Mouse (Mus musculus) stomach, postnatal 0 days (tissue): ENCODE results near the gene Srsf4. TPM values are rescaled to one million over a fixed set of nuclear protein-coding genes. Genes with fewer than 3 reads are reported as not detected.

ENCODE experiments used
- ATAC-seq: fragments of 200-750 bp; cut with Nextera tagmentation; 2 replicates; pipeline ENCODE4 v1.8.0; 2017; ENCODE audit not compliant: low FRiP score, low TSS enrichment
- DNase-seq: peaks from one replicate; pipeline ENCODE4 v3.0.0-alpha.2; 2016; ENCODE audit warnings: low spot score
- H3K27ac ChIP-seq: fragments of 300-500 bp; sonication (generic); replicated peaks from 2 replicates; pipeline ENCODE4 v1.5.1; 2014; ENCODE audit warnings: mild to moderate bottlenecking, control low read depth
- H3K27me3 ChIP-seq: fragments of 300-500 bp; sonication (generic); 2 replicates; pipeline ENCODE4 v1.6.1; 2014; ENCODE audit warnings: low read length; ENCODE audit not compliant: control insufficient read depth, insufficient read depth
- H3K36me3 ChIP-seq: fragments of 300-500 bp; sonication (generic); 2 replicates; pipeline ENCODE4 v1.6.1; 2014; ENCODE audit warnings: low read length, mixed read lengths; ENCODE audit not compliant: control insufficient read depth, insufficient read depth
- H3K4me1 ChIP-seq: fragments of 300-500 bp; sonication (generic); replicated peaks from 2 replicates; pipeline ENCODE4 v1.6.1; 2014; ENCODE audit warnings: antibody characterized with exemption; ENCODE audit not compliant: control insufficient read depth, insufficient read depth
- H3K4me2 ChIP-seq: fragments of 300-500 bp; sonication (generic); replicated peaks from 2 replicates; pipeline ENCODE4 v1.6.1; 2014; ENCODE audit warnings: low read depth, mild to moderate bottlenecking, control low read depth, moderate library complexity
- H3K4me3 ChIP-seq: fragments of 300-500 bp; sonication (generic); 2 replicates; pipeline ENCODE4 v1.5.1; 2014; ENCODE audit warnings: low read depth, low read length, control low read depth
- H3K9ac ChIP-seq: fragments of 300-500 bp; sonication (generic); 2 replicates; pipeline ENCODE4 v1.6.1; 2014; ENCODE audit warnings: mild to moderate bottlenecking, low read length, control low read depth, mixed read lengths
- H3K9me3 ChIP-seq: fragments of 300-500 bp; sonication (generic); 2 replicates; pipeline ENCODE4 v1.6.1; 2016; ENCODE audit warnings: low read length; ENCODE audit not compliant: control insufficient read depth
- CTCF ChIP-seq: IDR thresholded peaks from 2 replicates; pipeline ENCODE4 v1.5.1; 2016; ENCODE audit warnings: antibody characterized with exemption, low read depth, mild to moderate bottlenecking, moderate library complexity
- EP300 ChIP-seq: optimal IDR thresholded peaks from 2 replicates; pipeline ENCODE3; 2016; ENCODE audit warnings: antibody characterized with exemption
- WGBS: fragments of 180-500 bp; shearing (Covaris S2); extraction: QIAGEN DNeasy Blood & Tissue Kit; methylation state at CpG from one replicate; pipeline ENCODE4 v1.1.7; 2014; 5-methylcytosine and 5-hydroxymethylcytosine counted together
- polyA plus RNA-seq: library from polyadenylated mRNA; unstranded; fragments of >200 nt; fragmentation: Nextera tagmentation; extraction: Ambion mirVana; gene quantifications from 2 replicates; pipeline ENCODE4 v1.2.1, GENCODE M21; 2015

Gene Srsf4
- polyA plus RNA-seq, 1 experiment from 2014 or later = 38.3 TPM

GRCm38 (mm10) chr4:131832759-131833407 lies 40.5 kb upstream of the Srsf4 start:
- Histone ChIP-seq H3K36me3 (no peaks in the 10 kb centered on the region), H3K9me3 (no peaks in the 10 kb centered on the region), H3K4me3 (no peak overlapping the region), H3K4me2 (no peak overlapping the region), H3K27me3 (no peaks in the 10 kb centered on the region), H3K4me1 (no peaks in the 10 kb centered on the region), H3K9ac (no peak overlapping the region), H3K27ac (no peak overlapping the region)
- 82% methylated on average over 3 of the region's 3 CpGs for WGBS
- TF ChIP-seq CTCF = no peak
- ATAC-seq (no peak), DNase-seq (no peak)

DNA sequence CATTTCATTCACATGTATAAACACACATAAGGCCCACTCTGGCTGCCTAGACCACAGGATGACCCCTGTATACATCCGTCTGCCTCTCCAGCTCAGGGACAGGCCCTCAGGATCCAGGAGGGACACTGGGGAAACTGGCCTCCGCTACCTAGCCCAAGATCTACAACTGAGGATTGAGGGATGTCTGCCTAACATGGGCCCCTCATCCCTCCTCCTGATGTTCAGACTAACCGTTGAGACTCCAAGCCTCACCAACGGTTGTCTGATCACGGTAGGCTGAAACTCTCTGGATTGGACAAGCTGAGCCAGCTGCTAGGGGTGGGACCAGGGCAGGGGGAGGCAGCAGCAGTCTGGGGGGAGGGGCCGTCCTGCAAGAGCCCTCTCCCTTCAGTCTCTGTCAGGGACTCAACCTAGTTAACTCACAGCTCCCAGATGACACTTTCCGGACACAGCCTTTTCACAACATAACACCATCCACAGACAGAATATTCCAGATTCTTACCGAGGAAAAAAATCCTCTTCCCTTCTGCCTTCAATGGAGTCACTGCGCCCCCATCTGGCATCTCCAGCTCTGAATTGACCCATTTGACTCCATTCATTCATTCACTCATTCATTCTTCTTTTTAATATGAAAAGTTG lies 39.3 kb upstream of the Srsf4 start:
- Histone ChIP-seq H3K4me3 (no peak overlapping the region), H3K4me2 (no peak overlapping the region), H3K27ac (no peak overlapping the region), H3K27me3 (no peaks in the 10 kb centered on the region), H3K9ac (no peak overlapping the region), H3K36me3 (no peaks in the 10 kb centered on the region), H3K4me1 (no peaks in the 10 kb centered on the region), H3K9me3 (no peaks in the 10 kb centered on the region)
- TF ChIP-seq CTCF = peak; percentile 76
- TF ChIP-seq EP300 = no peak
- WGBS = 33% methylated on average over 9 of the region's 9 CpGs
- ATAC-seq = no peak
- DNase-seq = peak; percentile 53

GRCm38 (mm10) chr4:131836351-131836881 lies 37.0 kb upstream of the Srsf4 start:
- no peaks in the 10 kb centered on the region for H3K36me3 ChIP-seq
- peak; percentile 60 for DNase-seq
- H3K9me3 ChIP-seq = no peaks in the 10 kb centered on the region
- peak overlapping the region; percentile 74 for H3K9ac ChIP-seq
- TF ChIP-seq CTCF (no peak), EP300 (no peak)
- no peaks in the 10 kb centered on the region for H3K4me1 ChIP-seq
- 2% methylated on average over 32 of the region's 39 CpGs for WGBS
- ATAC-seq = 0 out of 2 replicates have a peak, but pooled peaks have one; percentile 3
- peak overlapping the region; percentile 99 for H3K4me2 ChIP-seq
- peak overlapping the region; percentile 65 for H3K4me3 ChIP-seq
- no peak overlapping the region for H3K27ac ChIP-seq
- H3K27me3 ChIP-seq = no peaks in the 10 kb centered on the region

DNA sequence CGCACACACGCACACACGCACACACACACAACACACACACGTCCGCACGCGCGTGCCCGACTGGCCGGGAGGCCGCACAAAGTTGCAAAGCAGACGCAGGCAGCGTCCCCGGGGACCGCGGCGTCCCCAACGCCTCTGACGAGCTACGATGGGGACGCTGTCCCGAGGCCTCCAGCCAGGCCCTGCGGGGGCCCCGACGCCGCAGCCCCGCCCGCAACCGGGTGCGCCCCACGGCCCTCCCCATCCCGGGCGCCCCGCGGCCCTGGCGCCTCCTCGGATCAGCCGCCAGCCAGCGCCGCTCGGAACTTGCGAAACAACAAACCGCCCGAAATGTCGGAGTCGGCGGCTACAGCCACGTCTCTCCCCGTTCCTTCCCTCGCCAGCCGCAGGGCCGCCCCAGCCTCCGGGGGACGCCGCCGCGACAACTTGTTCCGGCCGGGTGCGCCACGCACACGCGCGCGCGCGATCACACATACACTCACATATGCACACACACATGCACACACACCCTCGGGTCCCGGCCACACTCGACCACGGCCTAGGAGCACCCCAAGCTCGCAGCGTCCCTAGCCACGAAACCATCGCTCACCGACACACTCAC lies 36.4 kb upstream of the Srsf4 start:
- TF ChIP-seq EP300 (no peak), CTCF (no peak)
- Histone ChIP-seq H3K36me3 (no peaks in the 10 kb centered on the region), H3K9me3 (no peaks in the 10 kb centered on the region), H3K4me2 (peak overlapping the region; percentile 99), H3K9ac (peak overlapping the region; percentile 74), H3K4me1 (no peaks in the 10 kb centered on the region), H3K4me3 (peak overlapping the region; percentile 65), H3K27ac (no peak overlapping the region), H3K27me3 (no peaks in the 10 kb centered on the region)
- DNase-seq (peak; percentile 52), ATAC-seq (0 out of 2 replicates have a peak, but pooled peaks have one; percentile 8)
- WGBS = under 1% methylated on average over 45 of the region's 76 CpGs

GRCm38 (mm10) chr4:131837872-131838524 lies 35.4 kb upstream of the Srsf4 start, which contains the start of gene Ptpru:
TSS of gene Ptpru (minus strand) at chr4:131838288.
- no peaks in the 10 kb centered on the region for H3K27me3 ChIP-seq
- peak within 1 kb of the TSS; percentile 74 for H3K9ac ChIP-seq
- TF ChIP-seq EP300 (no peak), CTCF (peak; percentile 95)
- no peaks in the 10 kb centered on the region for H3K4me1 ChIP-seq
- DNase-seq (peak; percentile 91), ATAC-seq (peak; percentile 87)
- H3K4me3 ChIP-seq = peak within 1 kb of the TSS; percentile 65
- no peaks in the 10 kb centered on the region for H3K9me3 ChIP-seq
- peak within 1 kb of the TSS; percentile 99 for H3K4me2 ChIP-seq
- H3K36me3 ChIP-seq = no peaks in the 10 kb centered on the region
- H3K27ac ChIP-seq = no peak within 1 kb of the TSS; the same call in 1 of the 2 replicates
- WGBS = under 1% methylated on average over 51 of the region's 72 CpGs
